ENCODE assay signal across 8 mouse cellular contexts in genomic region chr13:103774119-103774757, GRCm38 (mm10). TPM values are rescaled to one million over a fixed set of nuclear protein-coding genes. Genes with fewer than 3 reads are reported as not detected.
A peak's percentile ranks its signal among the peaks of the same experiment; 100 is the strongest.
DNase-seq lines count a peak whose midpoint lies in the region; ATAC-seq and TF ChIP-seq lines count a peak whose summit lies in the region.

Srek1 (minus strand) TSS chr13:103774608.

- peak within 1 kb of the TSS; percentile 99 for H3K27ac ChIP-seq in hindbrain, embryonic 14.5 days

- CTCF ChIA-PET in Patski (lab: Charles Lee): interaction anchor here (1.1 to 1.4 kb wide), 2 partner anchors 78 to 315 kb away, joined by 3 read pairs; no protein-coding TSS in a partner anchor

- peak; percentile 72 for ATAC-seq in Patski
- peak; percentile 94 for ATAC-seq in hindbrain, embryonic 14.5 days (ENCODE audit: low FRiP score)

- POLR2A ChIA-PET in Patski (lab: Charles Lee): interaction anchor here (0.7 to 1.4 kb wide), 3 partner anchors 13 to 315 kb away, joined by 3 read pairs; no protein-coding TSS in a partner anchor

- peak within 1 kb of the TSS; percentile 84 for H3K4me2 ChIP-seq in hindbrain, embryonic 14.5 days (replicated peaks)

- WGBS in hindbrain, embryonic 14.5 days: under 1% methylated on average over 80 of the region's 81 CpGs

- peaks cover 35% of the 10 kb centered on the region for H3K4me1 ChIP-seq in hindbrain, embryonic 14.5 days (replicated peaks; ENCODE audit: control insufficient read depth, insufficient read depth, low read length)

- no peaks in the 10 kb centered on the region; the same call in 1 of the 2 replicates for H3K36me3 ChIP-seq in hindbrain, embryonic 14.5 days (replicated peaks; ENCODE audit: control insufficient read depth, insufficient read depth)

- H3K27me3 ChIP-seq in Patski: no peaks in the 10 kb centered on the region
- no peaks in the 10 kb centered on the region for H3K27me3 ChIP-seq in hindbrain, embryonic 14.5 days (ENCODE audit: control insufficient read depth, insufficient read depth, low read length)

- peak within 1 kb of the TSS; percentile 60 for H3K4me3 ChIP-seq in hindbrain, embryonic 14.5 days (replicated peaks; ENCODE audit: low read length)

- no peaks in the 10 kb centered on the region for H3K9me3 ChIP-seq in hindbrain, embryonic 14.5 days (ENCODE audit: control insufficient read depth, low read length)

- peak; percentile 55 for DNase-seq in Patski (ENCODE audit: low read depth, low spot score)
- peak; percentile 98 for DNase-seq in cerebellum, postnatal 14 days
- peak; percentile 91 to 92 for DNase-seq in frontal cortex, postnatal 25 days (ENCODE audit: low spot score in 2 of 2)
- peak; percentile 97 for DNase-seq in hindbrain, embryonic 14.5 days (ENCODE audit: low spot score)
- peak; percentile 94 to 96 for DNase-seq in layer of hippocampus, postnatal 36 days
- DNase-seq in lung, postnatal 36 days: peak; percentile 93
- DNase-seq in retina, postnatal 1 day: peak; percentile 97
- peak; percentile 85 to 89 for DNase-seq in urinary bladder, adult 18-20 months (ENCODE audit: low spot score in 2 of 2)

- in situ Hi-C loops in Patski (cut with MboI; ENCODE audit: low pct_unique_long_range_greater_than_20kb): no loop called here

- TF ChIP-seq CTCF in Patski (IDR thresholded peaks at IDR 0.05): no peak

- H3K9ac ChIP-seq in hindbrain, embryonic 14.5 days: peak within 1 kb of the TSS; percentile 77

RNA-seq across cellular contexts. Expression of gene Srek1, which starts in this region (rescaled TPM):
- polyA plus RNA-seq in Patski (2021): 57.7 TPM
- 74.3 and 77.9 TPM in 2 replicates for polyA plus RNA-seq in hindbrain, embryonic 14.5 days (2014; fragmentation: Nextera tagmentation; extraction: Ambion mirVana)
- 100 to 1,000 TPM in 1 of 2 experiments, 10 to 100 TPM in 1; 82.5 to 110 TPM for total RNA-seq in layer of hippocampus, postnatal 36 days (2021)

Comparison
In these comparisons a context has a peak if more than half of its experiments do, and no peak if none do; other contexts are left out.
1. Peak in every context shown above with its lines: DNase-seq, ATAC-seq, H3K4me3 ChIP-seq and H3K27ac ChIP-seq.